Mouse (Mus musculus) brain, embryonic 14.5 days (tissue): ENCODE results near the gene Nsmce1.

Experiments
- CTCF ChIP-seq: fragments of 200-500 bp; IDR thresholded peaks from 2 replicates; pipeline ENCODE4 v1.5.1; 2012; ENCODE audit warnings: inconsistent platforms, mild to moderate bottlenecking, moderate library complexity, borderline replicate concordance; ENCODE audit not compliant: insufficient read depth, insufficient read length; ENCODE audit errors: extremely low read depth
- POLR2A ChIP-seq: fragments of 200-500 bp; IDR thresholded peaks from 2 replicates; pipeline ENCODE4 v1.6.1; 2012; ENCODE audit warnings: mild to moderate bottlenecking, inconsistent platforms, borderline replicate concordance; ENCODE audit not compliant: poor library complexity, insufficient read depth, insufficient read length, severe bottlenecking; ENCODE audit errors: extremely low read depth

- TF ChIP-seq POLR2A: no peak
- no peak for TF ChIP-seq CTCF
Measured at GRCm38 (mm10) chr7:125519715-125520114, 28.3 kb upstream of the Nsmce1 start.
